Mouse (Mus musculus): ENCODE results near the gene Aurkb. TPM values are rescaled to one million over a fixed set of nuclear protein-coding genes. Genes with fewer than 3 reads are reported as not detected.

Aurkb gene
- polyA plus RNA-seq, 1 experiment from 2014 or later: 78.4 TPM

Other genes with a start within 250 kb of the Aurkb start
- gene Ndel1, start 173.8 kb upstream of the Aurkb start, polyA plus RNA-seq (2015; fragmentation: Nextera tagmentation; extraction: Ambion mirVana): 56.7 and 61.6 TPM in 2 replicates
- gene Rnf222, start 157.1 kb upstream of the Aurkb start, polyA plus RNA-seq (2015; fragmentation: Nextera tagmentation; extraction: Ambion mirVana): 0.14 and 0.15 TPM in 2 replicates
- gene Rpl26, start 144.1 kb upstream of the Aurkb start, polyA plus RNA-seq (2015; fragmentation: Nextera tagmentation; extraction: Ambion mirVana): 640 and 686 TPM in 2 replicates
- not detected in 2 replicates for gene Odf4, start 118.6 kb upstream of the Aurkb start, polyA plus RNA-seq (2015; fragmentation: Nextera tagmentation; extraction: Ambion mirVana)
- gene Arhgef15, start 88.2 kb upstream of the Aurkb start, polyA plus RNA-seq (2015; fragmentation: Nextera tagmentation; extraction: Ambion mirVana): 11.2 and 11.5 TPM in 2 replicates
- gene Slc25a35, start 77.5 kb upstream of the Aurkb start, polyA plus RNA-seq (2015; fragmentation: Nextera tagmentation; extraction: Ambion mirVana): 1.4 and 2.1 TPM in 2 replicates
- 67.9 and 75.5 TPM in 2 replicates for gene Rangrf, start 70.5 kb upstream of the Aurkb start, polyA plus RNA-seq (2015; fragmentation: Nextera tagmentation; extraction: Ambion mirVana)
- gene Pfas, start 37.2 kb upstream of the Aurkb start, polyA plus RNA-seq (2015; fragmentation: Nextera tagmentation; extraction: Ambion mirVana): 19.9 and 20.3 TPM in 2 replicates
- gene Ctc1, start 29.7 kb upstream of the Aurkb start, polyA plus RNA-seq (2015; fragmentation: Nextera tagmentation; extraction: Ambion mirVana): 45.0 and 49.8 TPM in 2 replicates
- 9.7 and 10.3 TPM in 2 replicates for gene Borcs6, start 14.1 kb downstream of the Aurkb start, polyA plus RNA-seq (2015; fragmentation: Nextera tagmentation; extraction: Ambion mirVana)
- gene Tmem107, start 25.2 kb downstream of the Aurkb start, polyA plus RNA-seq (2015; fragmentation: Nextera tagmentation; extraction: Ambion mirVana): 28.4 and 31.3 TPM in 2 replicates
- 79.5 and 82.1 TPM in 2 replicates for gene Vamp2, start 42.8 kb downstream of the Aurkb start, polyA plus RNA-seq (2015; fragmentation: Nextera tagmentation; extraction: Ambion mirVana)
- gene Per1, start 49.6 kb downstream of the Aurkb start, polyA plus RNA-seq (2015; fragmentation: Nextera tagmentation; extraction: Ambion mirVana): 8.6 and 9.0 TPM in 2 replicates
- 0.47 and 0.67 TPM in 2 replicates for gene Hes7, start 74.8 kb downstream of the Aurkb start, polyA plus RNA-seq (2015; fragmentation: Nextera tagmentation; extraction: Ambion mirVana)
- gene 9130213A22Rik, start 76.9 kb downstream of the Aurkb start, polyA plus RNA-seq (2015; fragmentation: Nextera tagmentation; extraction: Ambion mirVana): 0.41 and 0.60 TPM in 2 replicates
- gene Aloxe3, start 80.2 kb downstream of the Aurkb start, polyA plus RNA-seq (2015; fragmentation: Nextera tagmentation; extraction: Ambion mirVana): 0.13 and 0.14 TPM in 2 replicates
- not detected in 2 replicates for gene Alox12b, start 111.3 kb downstream of the Aurkb start, polyA plus RNA-seq (2015; fragmentation: Nextera tagmentation; extraction: Ambion mirVana)
- 1.1 and 1.5 TPM in 2 replicates for gene Alox8, start 152.2 kb downstream of the Aurkb start, polyA plus RNA-seq (2015; fragmentation: Nextera tagmentation; extraction: Ambion mirVana)
- 0.06 and 0.12 TPM in 2 replicates for gene Gucy2e, start 191.4 kb downstream of the Aurkb start, polyA plus RNA-seq (2015; fragmentation: Nextera tagmentation; extraction: Ambion mirVana)